Mouse (Mus musculus) liver, embryonic 11.5 days (tissue): ENCODE data around the gene Aspg. TPM values are rescaled to one million over a fixed set of nuclear protein-coding genes. Genes with fewer than 3 reads are reported as not detected.

Source experiments
- ATAC-seq: fragments of 200-750 bp; cut with Nextera tagmentation; replicated peaks from 2 replicates; pipeline ENCODE4 v1.8.0; 2017; ENCODE audit warnings: moderate number of reproducible peaks, mild to moderate bottlenecking, moderate TSS enrichment, moderate library complexity; ENCODE audit not compliant: low FRiP score
- DNase-seq: peaks from one replicate; pipeline ENCODE4 v3.0.0-alpha.2; 2017; ENCODE audit warnings: low spot score
- H3K27ac ChIP-seq: fragments of 300-500 bp; sonication (generic); 2 replicates; pipeline ENCODE4 v1.5.1; 2014; ENCODE audit warnings: mild to moderate bottlenecking, low read depth, low read length, control low read depth
- H3K27me3 ChIP-seq: fragments of 300-500 bp; sonication (generic); replicated peaks from 2 replicates; pipeline ENCODE4 v1.6.1; 2014; ENCODE audit warnings: low read length, mixed read lengths; ENCODE audit not compliant: control insufficient read depth, insufficient read depth
- H3K36me3 ChIP-seq: fragments of 300-500 bp; sonication (generic); 2 replicates; pipeline ENCODE4 v1.6.1; 2014; ENCODE audit warnings: mild to moderate bottlenecking, low read length, moderate library complexity, mixed read lengths; ENCODE audit not compliant: control insufficient read depth, insufficient read depth
- H3K4me1 ChIP-seq: fragments of 300-500 bp; sonication (generic); replicated peaks from 2 replicates; pipeline ENCODE4 v1.6.1; 2014; ENCODE audit warnings: low read length, mixed read lengths; ENCODE audit not compliant: control insufficient read depth, insufficient read depth
- H3K4me2 ChIP-seq: fragments of 300-500 bp; sonication (generic); 2 replicates; pipeline ENCODE4 v1.6.1; 2014; ENCODE audit warnings: mild to moderate bottlenecking, control low read depth, moderate library complexity
- H3K4me3 ChIP-seq: fragments of 300-500 bp; sonication (generic); 2 replicates; pipeline ENCODE4 v1.5.1; 2014; ENCODE audit warnings: low read depth, low read length, control low read depth
- H3K9ac ChIP-seq: fragments of 300-500 bp; sonication (generic); 2 replicates; pipeline ENCODE4 v1.6.1; 2014; ENCODE audit warnings: low read depth, low read length, control low read depth
- H3K9me3 ChIP-seq: fragments of 300-500 bp; sonication (generic); 2 replicates; pipeline ENCODE4 v1.6.1; 2016; ENCODE audit warnings: low read length, inconsistent platforms, mixed read lengths; ENCODE audit not compliant: control insufficient read depth
- WGBS: fragments of 180-500 bp; shearing (Covaris S2); extraction: QIAGEN DNeasy Blood & Tissue Kit; methylation state at CpG from one replicate; pipeline ENCODE4 v1.1.7; 2014; 5-methylcytosine and 5-hydroxymethylcytosine counted together
- polyA plus RNA-seq: library from polyadenylated mRNA; unstranded; fragments of >200 nt; fragmentation: Nextera tagmentation; extraction: Ambion mirVana; gene quantifications from 2 replicates; pipeline ENCODE4 v1.2.1, GENCODE M21; 2014

The Aspg gene
- 0.38 and 0.73 TPM in 2 replicates for polyA plus RNA-seq

- Histone ChIP-seq H3K9me3 (no peaks in the 10 kb centered on the region), H3K27ac (no peak within 1 kb of the TSS), H3K9ac (no peak within 1 kb of the TSS), H3K36me3 (no peaks in the 10 kb centered on the region), H3K4me3 (peak within 1 kb of the TSS; percentile 19; the same call in 1 of the 2 replicates), H3K27me3 (peaks cover 15% of the 10 kb centered on the region; the same call in 1 of the 2 replicates), H3K4me2 (peak within 1 kb of the TSS; percentile 32), H3K4me1 (no peaks in the 10 kb centered on the region)
- 3% methylated on average over 14 of the region's 14 CpGs for WGBS
- ATAC-seq: no peak; the same call in 1 of the 2 replicates
- no peak for DNase-seq
These were observed at the start of gene Aspg for GRCm38 (mm10) chr12:112106541-112106971. Gene Aspg, plus strand, starts transcription at chr12:112106679.

DNA sequence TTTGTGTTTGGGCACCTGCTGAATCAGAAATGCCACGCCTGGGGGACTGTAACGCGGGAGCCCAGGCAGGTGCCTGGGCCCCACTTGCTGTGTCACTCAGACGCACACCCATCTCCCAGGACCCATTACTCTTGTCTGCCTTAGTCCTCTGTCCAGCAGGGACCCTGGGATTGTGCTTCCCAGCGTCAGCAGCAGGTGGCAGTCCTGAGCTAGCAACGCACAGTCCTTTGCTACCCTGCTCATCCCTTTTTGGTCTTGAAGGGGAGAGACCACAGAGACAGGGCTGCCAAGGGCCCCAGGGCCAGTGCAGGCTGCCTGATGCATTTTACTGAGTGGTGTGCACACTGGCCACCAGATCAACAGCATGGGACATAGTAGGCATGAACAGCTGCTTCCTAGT lies 28.8 kb upstream of the Aspg start:
- Histone ChIP-seq H3K36me3 (no peaks in the 10 kb centered on the region), H3K27ac (no peak overlapping the region), H3K4me2 (no peak overlapping the region), H3K4me3 (no peak overlapping the region), H3K9ac (no peak overlapping the region), H3K9me3 (no peaks in the 10 kb centered on the region), H3K4me1 (no peaks in the 10 kb centered on the region), H3K27me3 (no peaks in the 10 kb centered on the region)
- ATAC-seq (no peak; the same call in 1 of the 2 replicates), DNase-seq (peak; percentile 63)
- WGBS: 4% methylated on average over 6 of the region's 6 CpGs

- Histone ChIP-seq H3K9ac (no peak overlapping the region), H3K4me2 (no peak overlapping the region), H3K4me3 (no peak overlapping the region), H3K27me3 (no peaks in the 10 kb centered on the region), H3K36me3 (no peaks in the 10 kb centered on the region), H3K27ac (no peak overlapping the region), H3K9me3 (no peaks in the 10 kb centered on the region), H3K4me1 (no peaks in the 10 kb centered on the region)
- 66% methylated on average over 8 of the region's 8 CpGs for WGBS
- ATAC-seq (no peak), DNase-seq (no peak)
These were observed 26.6 kb upstream of the Aspg start for GRCm38 (mm10) chr12:112079911-112080310.

- no peak for ATAC-seq
- Histone ChIP-seq H3K27me3 (no peaks in the 10 kb centered on the region), H3K27ac (no peak overlapping the region), H3K4me3 (no peak overlapping the region), H3K9me3 (no peaks in the 10 kb centered on the region), H3K9ac (no peak overlapping the region), H3K4me1 (no peaks in the 10 kb centered on the region), H3K4me2 (no peak overlapping the region), H3K36me3 (no peaks in the 10 kb centered on the region)
- 89% methylated on average over 4 of the region's 4 CpGs for WGBS
- DNase-seq: no peak
These were observed 25.6 kb upstream of the Aspg start for GRCm38 (mm10) chr12:112080911-112081310.

DNA sequence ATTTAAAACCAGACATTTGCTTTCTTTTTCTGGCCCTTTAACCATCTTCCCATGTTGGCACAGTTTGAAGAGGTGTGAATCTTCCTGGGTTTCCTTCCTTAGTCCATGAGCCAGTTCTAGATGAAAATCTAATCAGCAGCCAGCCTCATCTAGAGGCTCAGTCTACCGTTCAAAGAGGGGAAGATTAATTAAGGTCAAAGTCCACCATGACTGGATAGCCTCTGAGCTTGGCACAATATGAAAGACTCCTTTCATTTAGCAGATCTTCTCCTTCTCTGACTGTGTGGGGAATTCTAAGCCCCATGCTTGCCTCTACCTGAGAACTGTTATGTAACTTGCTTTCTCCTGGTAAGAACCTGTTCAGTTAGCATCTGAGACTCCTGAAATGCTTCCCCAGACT lies 24.2 kb upstream of the Aspg start:
- no peak for ATAC-seq
- no peaks in the 10 kb centered on the region for H3K4me1 ChIP-seq

GRCm38 (mm10) chr12:112086250-112086649 lies 20.2 kb upstream of the Aspg start:
- H3K4me3 ChIP-seq: no peak overlapping the region
- WGBS: 85% methylated on average over 3 of the region's 3 CpGs
- H3K9ac ChIP-seq: no peak overlapping the region

More for the DNA sequence above, 24.2 kb upstream of the Aspg start:
- Histone ChIP-seq H3K4me2 (no peak overlapping the region), H3K27me3 (no peaks in the 10 kb centered on the region), H3K9ac (no peak overlapping the region), H3K9me3 (no peaks in the 10 kb centered on the region), H3K36me3 (no peaks in the 10 kb centered on the region), H3K4me3 (no peak overlapping the region), H3K27ac (no peak overlapping the region)
- 44% methylated on average over 1 of the region's 1 CpGs for WGBS
- no peak for DNase-seq

GRCm38 (mm10) chr12:112086726-112087125 lies 19.8 kb upstream of the Aspg start:
- Histone ChIP-seq H3K9ac (no peak overlapping the region), H3K27ac (no peak overlapping the region), H3K27me3 (no peaks in the 10 kb centered on the region; the same call in none of the 2 replicates), H3K4me2 (no peak overlapping the region), H3K4me1 (no peaks in the 10 kb centered on the region), H3K4me3 (no peak overlapping the region), H3K36me3 (no peaks in the 10 kb centered on the region), H3K9me3 (no peaks in the 10 kb centered on the region)
- 69% methylated on average over 6 of the region's 6 CpGs for whole genome bisulfite sequencing
- ATAC-seq (no peak), DNase-seq (no peak)

More at GRCm38 (mm10) chr12:112086250-112086649, 20.2 kb upstream of the Aspg start:
- no peaks in the 10 kb centered on the region for H3K9me3 ChIP-seq
- H3K27ac ChIP-seq: no peak overlapping the region
- no peaks in the 10 kb centered on the region for H3K4me1 ChIP-seq
- H3K27me3 ChIP-seq: no peaks in the 10 kb centered on the region; the same call in 1 of the 2 replicates
- no peaks in the 10 kb centered on the region for H3K36me3 ChIP-seq
- no peak for ATAC-seq
- H3K4me2 ChIP-seq: no peak overlapping the region
- no peak for DNase-seq

- no peak overlapping the region for H3K9ac ChIP-seq
- H3K4me2 ChIP-seq: no peak overlapping the region
- no peaks in the 10 kb centered on the region for H3K4me1 ChIP-seq
- H3K4me3 ChIP-seq: no peak overlapping the region
- ATAC-seq (no peak), DNase-seq (no peak)
- H3K9me3 ChIP-seq: no peaks in the 10 kb centered on the region
- H3K27me3 ChIP-seq: no peaks in the 10 kb centered on the region; the same call in none of the 2 replicates
- no peaks in the 10 kb centered on the region for H3K36me3 ChIP-seq
- 58% methylated on average over 12 of the region's 12 CpGs for WGBS
- no peak overlapping the region for H3K27ac ChIP-seq
These were observed 17.7 kb upstream of the Aspg start for GRCm38 (mm10) chr12:112088609-112089324.

- H3K36me3 ChIP-seq: no peaks in the 10 kb centered on the region
- WGBS: 7% methylated on average over 12 of the region's 12 CpGs
- H3K4me2 ChIP-seq: no peak overlapping the region
- no peak for ATAC-seq
- no peaks in the 10 kb centered on the region; the same call in none of the 2 replicates for H3K27me3 ChIP-seq
- peak; percentile 51 for DNase-seq
- no peaks in the 10 kb centered on the region for H3K4me1 ChIP-seq
- no peak overlapping the region for H3K27ac ChIP-seq
- no peak overlapping the region for H3K9ac ChIP-seq
- no peaks in the 10 kb centered on the region for H3K9me3 ChIP-seq
- no peak overlapping the region for H3K4me3 ChIP-seq
These were observed 15.4 kb upstream of the Aspg start for GRCm38 (mm10) chr12:112091054-112091453.
